12 mouse cellular contexts compared by ENCODE assay signal in the genomic region with DNA sequence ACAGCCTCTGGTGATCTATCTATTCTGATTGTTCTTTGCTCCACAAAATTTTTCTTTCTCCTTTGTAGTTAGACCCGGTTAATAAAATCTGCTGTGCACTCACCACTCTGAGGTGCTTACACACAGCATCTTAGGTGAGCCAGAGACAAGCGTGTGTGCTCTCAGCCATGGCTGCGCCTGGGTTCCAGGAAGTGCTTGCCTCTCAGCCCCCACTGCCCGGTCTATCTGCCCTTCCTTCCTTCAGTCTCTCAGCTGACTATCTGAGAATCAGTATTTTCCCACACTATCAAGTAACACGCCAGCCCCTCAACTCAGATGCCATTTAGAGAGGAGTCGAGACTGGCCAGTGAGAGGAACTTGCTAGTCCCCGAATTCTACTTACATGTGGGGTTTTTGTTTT. TPM values are rescaled to one million over a fixed set of nuclear protein-coding genes. Genes with fewer than 3 reads are reported as not detected.
A peak's percentile ranks its signal among the peaks of the same experiment; 100 is the strongest.
DNase-seq lines count a peak whose midpoint lies in the region; ATAC-seq lines count a peak whose summit lies in the region.
"Had no signal": no experiment of that assay in that cellular context is flagged by ENCODE, and none has a peak within 500 bp of the region (broad histone marks: within the 10 kb centered on the region; RNA-seq: fewer than 3 reads in every experiment).

No protein-coding gene starts in this region.

- H3K9ac ChIP-seq in heart, embryonic 15.5 days, result no peak overlapping the region
- H3K9ac ChIP-seq in neural tube, embryonic 13.5 days, result peak overlapping the region; percentile 41; the same call in 1 of the 2 replicates
- H3K9ac ChIP-seq in liver, embryonic 11.5 days (ENCODE audit: low read depth, low read length), result no peak overlapping the region
- H3K9ac ChIP-seq: embryonic facial prominence, embryonic 15.5 days had no signal

- intact Hi-C loops in heart, postnatal 25 days (cut with DNase I), result no loop called here

- WGBS in heart, embryonic 15.5 days, result 47% methylated on average over 7 of the region's 7 CpGs
- WGBS in neural tube, embryonic 13.5 days, result 82% methylated on average over 7 of the region's 7 CpGs
- 42% methylated on average over 7 of the region's 7 CpGs for WGBS in liver, embryonic 11.5 days

- H3K4me2 ChIP-seq in heart, embryonic 15.5 days, result no peak overlapping the region
- H3K4me2 ChIP-seq in neural tube, embryonic 13.5 days, result no peak overlapping the region
- H3K4me2 ChIP-seq in liver, embryonic 11.5 days, result peak overlapping the region; percentile 16
- H3K4me2 ChIP-seq: embryonic facial prominence, embryonic 15.5 days had no signal

- no peaks in the 10 kb centered on the region for H3K9me3 ChIP-seq in heart, embryonic 15.5 days (replicated peaks)
- no peaks in the 10 kb centered on the region for H3K9me3 ChIP-seq in neural tube, embryonic 13.5 days
- no peaks in the 10 kb centered on the region for H3K9me3 ChIP-seq in liver, embryonic 11.5 days (ENCODE audit: control insufficient read depth, low read length)
- H3K9me3 ChIP-seq: embryonic facial prominence, embryonic 15.5 days had no signal

- H3K4me1 ChIP-seq in heart, embryonic 15.5 days (replicated peaks), result peaks cover 71% of the 10 kb centered on the region
- H3K4me1 ChIP-seq in neural tube, embryonic 13.5 days (replicated peaks), result peaks cover 45% of the 10 kb centered on the region
- peaks cover 34% of the 10 kb centered on the region for H3K4me1 ChIP-seq in liver, embryonic 11.5 days (replicated peaks; ENCODE audit: control insufficient read depth, insufficient read depth, low read length)

- DNase-seq in heart, postnatal 25 days (ENCODE audit: low spot score), result no peak
- no peak for DNase-seq in neural tube, embryonic 10.5 days (ENCODE audit: extremely low spot score, low spot score)
- no peak for DNase-seq in liver, embryonic 11.5 days (ENCODE audit: low spot score)
- DNase-seq in spleen, postnatal 4 days (ENCODE audit: low spot score in 2 of 2), result peak; percentile 30 to 67
- no peak for DNase-seq in adrenal gland, adult 18-20 months (ENCODE audit: low spot score in 2 of 2)
- DNase-seq in lung, postnatal 14 days, result no peak
- DNase-seq: cerebellum, postnatal 25 days had no signal

- H3K4me3 ChIP-seq in heart, embryonic 15.5 days, result no peak overlapping the region
- no peak overlapping the region for H3K4me3 ChIP-seq in neural tube, embryonic 13.5 days
- H3K4me3 ChIP-seq in liver, embryonic 11.5 days (ENCODE audit: low read depth, low read length), result no peak overlapping the region
- H3K4me3 ChIP-seq: embryonic facial prominence, embryonic 15.5 days had no signal

- H3K27me3 ChIP-seq in heart, embryonic 15.5 days, result no peaks in the 10 kb centered on the region
- no peaks in the 10 kb centered on the region for H3K27me3 ChIP-seq in neural tube, embryonic 13.5 days
- no peaks in the 10 kb centered on the region for H3K27me3 ChIP-seq in liver, embryonic 11.5 days (replicated peaks; ENCODE audit: control insufficient read depth, insufficient read depth, low read length)
- H3K27me3 ChIP-seq: embryonic facial prominence, embryonic 15.5 days had no signal

- H3K36me3 ChIP-seq in heart, embryonic 15.5 days, result peaks cover 6% of the 10 kb centered on the region; the same call in 1 of the 2 replicates
- peaks cover 20% of the 10 kb centered on the region for H3K36me3 ChIP-seq in neural tube, embryonic 13.5 days
- H3K36me3 ChIP-seq in liver, embryonic 11.5 days (ENCODE audit: control insufficient read depth, insufficient read depth, low read length), result peaks cover 6% of the 10 kb centered on the region; the same call in 1 of the 2 replicates

- no peak for ATAC-seq in heart, embryonic 15.5 days (replicated peaks; ENCODE audit: insufficient number of reproducible peaks, insufficient read depth, low FRiP score, low read depth)
- no peak for ATAC-seq in neural tube, embryonic 13.5 days (ENCODE audit: low read depth)
- 0 out of 2 replicates have a peak, but pooled peaks have one; percentile 24 for ATAC-seq in liver, embryonic 11.5 days (replicated peaks; ENCODE audit: low FRiP score)
- ATAC-seq: forebrain, embryonic 16.5 days had no signal

- H3K27ac ChIP-seq in heart, embryonic 15.5 days, result peak overlapping the region; percentile 77; the same call in 1 of the 2 replicates
- H3K27ac ChIP-seq in neural tube, embryonic 13.5 days (replicated peaks), result 0 out of 2 replicates have a peak overlapping the region, but pooled peaks have one; percentile 4
- peak overlapping the region; percentile 57; the same call in 1 of the 2 replicates for H3K27ac ChIP-seq in liver, embryonic 11.5 days (ENCODE audit: low read depth, low read length)

RNA-seq across cellular contexts. Expression of a gene that starts 28.1 kb away (rescaled TPM):
- polyA plus RNA-seq in heart, embryonic 15.5 days (2015; fragmentation: Nextera tagmentation; extraction: Ambion mirVana), result 44.8 and 45.1 TPM in 2 replicates
- total RNA-seq in heart, postnatal 25 days (2021), result 10 to 100 TPM; 21.9 to 23.4 TPM
- polyA plus RNA-seq in neural tube, embryonic 13.5 days (2015; fragmentation: Nextera tagmentation; extraction: Ambion mirVana), result 110 and 113 TPM in 2 replicates
- polyA plus RNA-seq in liver, embryonic 11.5 days (2014; fragmentation: Nextera tagmentation; extraction: Ambion mirVana), result 50.7 and 53.6 TPM in 2 replicates
- 10 to 100 TPM; 56.6 to 64.4 TPM for total RNA-seq in adrenal gland, adult 18-20 months (2021)

RNA-seq across cellular contexts. Expression of a gene that starts 50.4 kb away (rescaled TPM):
- polyA plus RNA-seq in heart, embryonic 15.5 days (2015; fragmentation: Nextera tagmentation; extraction: Ambion mirVana), result 0.93 and 1.4 TPM in 2 replicates
- total RNA-seq in heart, postnatal 25 days (2021), result under 1 TPM; 0.49 to 0.75 TPM
- polyA plus RNA-seq in neural tube, embryonic 13.5 days (2015; fragmentation: Nextera tagmentation; extraction: Ambion mirVana), result 0.40 and 0.61 TPM in 2 replicates
- 3.1 and 3.6 TPM in 2 replicates for polyA plus RNA-seq in liver, embryonic 11.5 days (2014; fragmentation: Nextera tagmentation; extraction: Ambion mirVana)
- 1 to 10 TPM; 1.8 TPM for total RNA-seq in adrenal gland, adult 18-20 months (2021)
- total RNA-seq: monocyte, adult 5-6 weeks had no signal

Comparison
In these comparisons a context has a peak if more than half of its experiments do, and no peak if none do; other contexts are left out.
1. H3K27ac ChIP-seq: peak in every context shown above with its lines; median percentile 77 in heart, embryonic 15.5 days; 57 in liver, embryonic 11.5 days; 4 in neural tube, embryonic 13.5 days.
2. DNase-seq: peak in spleen, postnatal 4 days (2 of 2); none in heart, postnatal 25 days (single experiment), neural tube, embryonic 10.5 days (single experiment), liver, embryonic 11.5 days (single experiment), adrenal gland, adult 18-20 months (0 of 2) and lung, postnatal 14 days (single experiment).